Mouse (Mus musculus) induced T-regulatory cell, adult 2 months (primary cell): ENCODE results near the gene Tnfsf10.

Experiments used
- DNase-seq: peaks from one replicate; pipeline ENCODE4 v3.0.0-alpha.2; 2012; ENCODE audit warnings: low read depth

Gene Tnfsf10

GRCm38 (mm10) chr3:27371276-27371621, 54.4 kb downstream of the Tnfsf10 start, which contains the start of gene Ghsr:
Gene Ghsr, plus strand, starts transcription at chr3:27371351.
- DNase-seq, result no peak

- no peak for DNase-seq
Observed at GRCm38 (mm10) chr3:27371725-27372650, 55.2 kb downstream of the Tnfsf10 start.

- no peak for DNase-seq
Observed at GRCm38 (mm10) chr3:27374396-27374795, 57.6 kb downstream of the Tnfsf10 start.

GRCm38 (mm10) chr3:27377935-27378334, 61.1 kb downstream of the Tnfsf10 start:
- DNase-seq, result no peak

- no peak for DNase-seq
Observed at GRCm38 (mm10) chr3:27384836-27385235, 68.0 kb downstream of the Tnfsf10 start.

GRCm38 (mm10) chr3:27389923-27390322, 73.1 kb downstream of the Tnfsf10 start:
- DNase-seq, result no peak
